Mouse (Mus musculus) bone marrow macrophage, adult 2 months (primary cell): ENCODE data around the gene Smarcd3.

Experiments
- CTCF ChIP-seq: IDR thresholded peaks from 2 replicates; pipeline ENCODE4 v1.5.1; 2012; ENCODE audit warnings: low read depth, mild to moderate bottlenecking, low read length, moderate library complexity
- POLR2A ChIP-seq: IDR thresholded peaks from 2 replicates; pipeline ENCODE4 v1.6.1; 2012; ENCODE audit warnings: mild to moderate bottlenecking, low read depth, low read length, borderline replicate concordance

GRCm38 (mm10) chr5:24612302-24612649, 11.9 kb downstream of the Smarcd3 start:
- TF ChIP-seq POLR2A = no peak
- TF ChIP-seq CTCF = no peak
